Mouse (Mus musculus): ENCODE results near the gene Sppl2c.

- TF ChIP-seq CTCF (IDR thresholded peaks at IDR 0.05; ENCODE audit: low read depth) (no peak), EP300 (IDR thresholded peaks at IDR 0.05; ENCODE audit: low read depth) (no peak)
Measured at GRCm38 (mm10) chr11:104182141-104182540, 4.0 kb upstream of the Sppl2c start.

Data from liver, embryonic 14.5 days (tissue).